Mouse (Mus musculus): ENCODE data around the gene Epb42. TPM values are rescaled to one million over a fixed set of nuclear protein-coding genes. Genes with fewer than 3 reads are reported as not detected.
"Not testable (repeated sequence)": the region's sequence is repeated elsewhere in the genome, so short reads cannot be mapped to it uniquely, and the experiment has no call there.

Gene Epb42
- polyA plus RNA-seq, 1 experiment from 2014 or later = 5.5 TPM

DNA sequence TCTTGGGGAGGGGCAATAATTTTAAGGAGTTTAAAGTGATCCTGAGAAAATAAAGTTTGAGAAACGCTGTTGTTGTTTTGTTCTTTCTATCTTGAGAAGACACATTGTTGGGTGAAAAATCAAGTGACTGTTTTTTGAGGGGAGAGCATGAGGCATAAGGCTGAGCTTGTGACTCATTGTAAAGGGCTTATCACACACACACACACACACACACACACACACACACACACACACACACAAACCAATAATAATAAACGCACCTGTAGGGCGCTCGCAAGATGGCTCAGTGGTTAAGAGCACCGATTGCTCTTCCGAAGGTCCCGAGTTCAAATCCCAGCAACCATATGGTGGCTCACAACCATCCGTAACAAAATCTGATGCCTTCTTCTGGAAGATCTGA, 64.6 kb downstream of the Epb42 start:
- not testable (repeated sequence) for H3K4me3 ChIP-seq; DNase-seq (ENCODE audit: low spot score); H3K27ac ChIP-seq; H3K9me3 ChIP-seq (replicated peaks); H3K36me3 ChIP-seq
- 96% methylated on average over 8 of the region's 8 CpGs for WGBS
- peaks cover 11% of the 10 kb centered on the region for H3K27me3 ChIP-seq (ENCODE audit: low read depth, poor library complexity, severe bottlenecking)
- H3K4me1 ChIP-seq = peaks cover 15% of the 10 kb centered on the region

DNA sequence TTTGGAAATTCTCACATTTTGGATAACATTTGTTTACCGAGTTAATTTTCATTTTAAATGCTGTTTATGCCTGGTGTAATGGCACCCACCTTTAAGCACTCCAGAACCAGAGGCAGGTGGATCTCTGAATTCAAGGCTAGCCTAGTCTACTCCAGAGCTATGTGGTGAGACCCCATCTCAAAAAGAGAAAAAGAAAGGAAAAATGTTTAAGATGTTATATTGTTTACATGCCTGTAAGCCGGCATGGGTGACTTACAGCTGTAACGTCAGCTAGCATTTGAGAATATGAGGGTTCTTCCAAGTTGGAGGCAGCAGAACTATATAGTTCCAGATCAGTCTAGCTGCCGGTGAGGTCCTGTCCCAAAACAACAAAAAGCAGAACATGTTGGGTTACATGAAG, 65.1 kb downstream of the Epb42 start:
- peaks cover 15% of the 10 kb centered on the region for H3K4me1 ChIP-seq
- H3K4me3 ChIP-seq = no peak overlapping the region
- H3K9me3 ChIP-seq (replicated peaks) = no peaks in the 10 kb centered on the region
- peaks cover 6% of the 10 kb centered on the region for H3K27me3 ChIP-seq (ENCODE audit: low read depth, poor library complexity, severe bottlenecking)
- H3K27ac ChIP-seq = no peak overlapping the region
- WGBS = 91% methylated on average over 4 of the region's 4 CpGs
- no peak for DNase-seq (ENCODE audit: low spot score)
- peaks cover 2% of the 10 kb centered on the region; the same call in 1 of the 2 replicates for H3K36me3 ChIP-seq

DNA sequence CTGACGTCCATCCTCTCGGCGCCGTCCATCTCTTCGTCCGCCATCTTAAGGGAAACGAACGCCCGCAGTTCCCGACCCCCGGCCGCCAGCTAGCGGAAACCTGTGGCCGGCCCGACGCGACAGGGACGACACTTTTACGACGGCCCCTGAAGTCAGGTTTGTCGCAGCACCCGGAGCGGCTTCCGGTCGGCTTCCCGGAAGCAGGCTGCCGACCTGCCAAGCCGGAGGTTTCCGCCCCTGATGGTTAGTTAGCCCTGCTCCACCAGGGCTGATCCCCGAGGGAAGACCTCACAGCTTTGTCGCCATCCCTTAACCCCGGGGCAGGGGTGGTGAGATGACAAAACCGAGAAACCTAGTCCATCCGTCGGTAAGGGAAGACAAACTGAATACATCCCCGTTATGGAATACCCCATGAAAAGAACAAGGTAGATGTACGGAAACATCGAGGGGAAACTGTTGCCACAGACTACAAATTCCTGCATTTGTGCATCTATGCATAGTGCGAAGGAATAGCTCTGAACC, 66.3 kb downstream of the Epb42 start, which contains the start of gene Ubr1:
Gene Ubr1 (minus strand): TSS at position 157 of the 522 bp plus-strand sequence.
- peak; percentile 93 for DNase-seq (ENCODE audit: low spot score)
- Histone ChIP-seq H3K4me1 (peaks cover 15% of the 10 kb centered on the region), H3K27ac (peak within 1 kb of the TSS; percentile 96), H3K36me3 (peaks cover 10% of the 10 kb centered on the region; the same call in 1 of the 2 replicates), H3K4me3 (peak within 1 kb of the TSS; percentile 89), H3K27me3 (ENCODE audit: low read depth, poor library complexity, severe bottlenecking) (no peaks in the 10 kb centered on the region), H3K9me3 (replicated peaks) (no peaks in the 10 kb centered on the region)
- WGBS = under 1% methylated on average over 39 of the region's 39 CpGs

DNA sequence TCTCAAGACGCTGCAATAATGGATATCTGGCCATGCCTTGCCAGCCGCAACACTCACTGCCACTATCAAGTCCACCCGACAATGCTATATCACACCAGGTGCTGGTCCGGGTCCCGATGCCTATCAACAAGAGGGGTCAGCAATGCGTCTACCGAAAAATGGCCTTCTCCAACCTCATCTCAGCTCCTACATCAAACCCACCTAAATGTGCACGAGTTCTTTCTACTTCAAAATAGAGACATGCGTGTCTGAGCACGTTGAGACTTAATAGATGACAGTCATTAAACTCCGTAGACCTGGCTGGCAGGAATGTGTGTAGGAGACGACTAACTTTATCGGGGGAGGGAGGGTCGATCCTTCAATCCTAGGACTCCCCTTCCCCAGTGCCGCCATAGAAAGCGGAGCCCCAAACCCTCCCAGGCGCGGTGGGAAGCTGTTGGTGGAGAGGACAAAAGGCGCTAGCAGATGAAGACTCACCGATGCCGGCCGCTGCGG, 66.8 kb downstream of the Epb42 start:
- peak overlapping the region; percentile 96 for H3K27ac ChIP-seq
- H3K36me3 ChIP-seq = peaks cover 10% of the 10 kb centered on the region; the same call in 1 of the 2 replicates
- no peak for DNase-seq (ENCODE audit: low spot score)
- H3K27me3 ChIP-seq (ENCODE audit: low read depth, poor library complexity, severe bottlenecking) = no peaks in the 10 kb centered on the region
- WGBS = 1% methylated on average over 23 of the region's 23 CpGs
- H3K4me3 ChIP-seq = peak overlapping the region; percentile 89
- peaks cover 15% of the 10 kb centered on the region for H3K4me1 ChIP-seq
- no peaks in the 10 kb centered on the region for H3K9me3 ChIP-seq (replicated peaks)

Small RNAs within 50 kb of the gene (microRNA-seq; reads per million reads assigned to microRNA genes)
- gene Gm44325 = not detected

Other genes with a start within 250 kb of the Epb42 start
- gene Cdan1, start 186.9 kb downstream of the Epb42 start, polyA plus RNA-seq (2016; fragmentation: Nextera tagmentation; extraction: Ambion mirVana) = 5.7 TPM in 2 replicates
- gene Ttbk2, start 186.5 kb downstream of the Epb42 start, polyA plus RNA-seq (2016; fragmentation: Nextera tagmentation; extraction: Ambion mirVana) = 3.7 and 5.0 TPM in 2 replicates
- gene Ubr1, start 66.4 kb downstream of the Epb42 start, polyA plus RNA-seq (2016; fragmentation: Nextera tagmentation; extraction: Ambion mirVana) = 23.6 and 31.7 TPM in 2 replicates
- 0.68 and 0.72 TPM in 2 replicates for gene Tmem62, start 60.1 kb downstream of the Epb42 start, polyA plus RNA-seq (2016; fragmentation: Nextera tagmentation; extraction: Ambion mirVana)
- gene Ccndbp1, start 28.7 kb downstream of the Epb42 start, polyA plus RNA-seq (2016; fragmentation: Nextera tagmentation; extraction: Ambion mirVana) = 28.1 and 34.6 TPM in 2 replicates
- gene Tgm5, start 48.8 kb upstream of the Epb42 start, polyA plus RNA-seq (2016; fragmentation: Nextera tagmentation; extraction: Ambion mirVana) = not detected in 2 replicates
- gene Tgm7, start 72.7 kb upstream of the Epb42 start, polyA plus RNA-seq (2016; fragmentation: Nextera tagmentation; extraction: Ambion mirVana) = not detected in 2 replicates
- gene Adal, start 103.4 kb upstream of the Epb42 start, polyA plus RNA-seq (2016; fragmentation: Nextera tagmentation; extraction: Ambion mirVana) = 15.4 and 22.2 TPM in 2 replicates
- 18.2 and 22.6 TPM in 2 replicates for gene Lcmt2, start 103.6 kb upstream of the Epb42 start, polyA plus RNA-seq (2016; fragmentation: Nextera tagmentation; extraction: Ambion mirVana)
- gene Tubgcp4, start 133.6 kb upstream of the Epb42 start, polyA plus RNA-seq (2016; fragmentation: Nextera tagmentation; extraction: Ambion mirVana) = 78.0 and 82.8 TPM in 2 replicates
- gene Zscan29, start 134.1 kb upstream of the Epb42 start, polyA plus RNA-seq (2016; fragmentation: Nextera tagmentation; extraction: Ambion mirVana) = 9.8 and 10.2 TPM in 2 replicates
- 116 and 135 TPM in 2 replicates for gene Trp53bp1, start 234.3 kb upstream of the Epb42 start, polyA plus RNA-seq (2016; fragmentation: Nextera tagmentation; extraction: Ambion mirVana)